Mouse (Mus musculus) heart, adult 2 months (tissue): ENCODE results near the gene Fam84b.

Experiments
- CTCF ChIP-seq: fragments of 200-600 bp; IDR thresholded peaks from 2 replicates; pipeline ENCODE4 v1.8.1; 2022; ENCODE audit warnings: antibody characterized with exemption, mild to moderate bottlenecking, moderate library complexity
- POLR2A ChIP-seq: fragments of 200-500 bp; IDR thresholded peaks from 2 replicates; pipeline ENCODE4 v1.6.1; 2011; ENCODE audit warnings: mild to moderate bottlenecking, low read depth, low read length, control low read depth; ENCODE audit not compliant: insufficient read depth

- no peak for TF ChIP-seq CTCF
- no peak for TF ChIP-seq POLR2A
Observed at GRCm38 (mm10) chr15:60846291-60846690, 7.3 kb downstream of the Fam84b start.
